ENCODE assay signal across 30 mouse cellular contexts in the genomic region with DNA sequence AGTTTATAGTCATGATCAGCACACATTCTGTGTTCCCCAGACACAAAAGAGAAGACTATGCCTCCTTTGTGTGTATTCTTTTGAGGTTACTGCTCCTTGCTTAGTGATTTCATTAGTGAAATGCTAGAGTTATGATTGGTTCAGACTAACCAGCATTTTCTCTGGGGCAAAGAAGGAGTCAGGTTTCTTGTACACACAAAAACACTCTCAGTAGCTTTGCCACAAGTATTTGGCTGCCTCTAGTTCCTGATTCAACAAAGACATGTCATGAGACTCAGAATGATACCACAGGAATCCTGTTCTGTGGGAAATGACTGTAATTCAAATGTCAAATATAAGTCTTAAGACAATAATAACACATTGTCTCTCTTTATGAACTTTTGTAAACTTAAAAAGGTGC.
A peak's percentile ranks its signal among the peaks of the same experiment; 100 is the strongest.
DNase-seq lines count a peak whose midpoint lies in the region; ATAC-seq lines count a peak whose summit lies in the region.
"Had no signal": no experiment of that assay in that cellular context is flagged by ENCODE, and none has a peak within 500 bp of the region (broad histone marks: within the 10 kb centered on the region; RNA-seq: fewer than 3 reads in every experiment).

No protein-coding gene starts in this region.

- H3K4me1 ChIP-seq in embryonic facial prominence, embryonic 14.5 days (ENCODE audit: control insufficient read depth, insufficient read depth, low read length), result no peaks in the 10 kb centered on the region
- no peaks in the 10 kb centered on the region for H3K4me1 ChIP-seq in intestine, embryonic 16.5 days (ENCODE audit: control insufficient read depth, insufficient read depth, low read length)
- H3K4me1 ChIP-seq: embryonic facial prominence, embryonic 12.5 days; heart, embryonic 12.5 days; heart, embryonic 15.5 days had no signal

- DNase-seq in embryo, embryonic 10.5 days (ENCODE audit: low spot score), result peak; percentile 14
- DNase-seq in embryo, embryonic 9.5 days (ENCODE audit: extremely low spot score), result no peak
- peak; percentile 1 for DNase-seq in lung, postnatal 36 days
- DNase-seq in lung, postnatal 25 days (ENCODE audit: low spot score), result no peak
- peak; percentile 79 for DNase-seq in embryonic facial prominence, embryonic 14.5 days (ENCODE audit: low spot score)
- no peak for DNase-seq in neural tube, embryonic 10.5 days (ENCODE audit: extremely low spot score, low spot score)
- DNase-seq: adrenal gland, adult 8-10 months; adrenal gland, postnatal 25 days; B cell, adult 2 months; cerebellum, adult 18-20 months; cerebellum, adult 9-10 months; cerebellum, postnatal 14 days; forebrain, postnatal 0 days; gastrocnemius, adult 2 months; gastrocnemius, postnatal 14 days; heart, adult 11 months; heart, postnatal 10 days; heart, postnatal 36 days had no signal

- no peaks in the 10 kb centered on the region; the same call in 1 of the 2 replicates for H3K9me3 ChIP-seq in embryonic facial prominence, embryonic 14.5 days (ENCODE audit: control insufficient read depth, low read length)
- no peaks in the 10 kb centered on the region for H3K9me3 ChIP-seq in intestine, embryonic 16.5 days (ENCODE audit: control insufficient read depth, low read length)
- H3K9me3 ChIP-seq: heart, embryonic 12.5 days; heart, embryonic 15.5 days had no signal

- no peaks in the 10 kb centered on the region for H3K27me3 ChIP-seq in embryonic facial prominence, embryonic 14.5 days (replicated peaks; ENCODE audit: control insufficient read depth, insufficient read depth, low read length)
- no peaks in the 10 kb centered on the region for H3K27me3 ChIP-seq in intestine, embryonic 16.5 days (replicated peaks; ENCODE audit: control insufficient read depth, insufficient read depth, low read length)
- H3K27me3 ChIP-seq: CH12.LX; embryonic facial prominence, embryonic 12.5 days; heart, embryonic 12.5 days; heart, embryonic 15.5 days had no signal

- peak; percentile 79 for ATAC-seq in embryonic facial prominence, embryonic 14.5 days (ENCODE audit: low read depth)
- no peak for ATAC-seq in intestine, embryonic 16.5 days
- ATAC-seq: activated CD4-positive, CD25-positive, alpha-beta regulatory T cell, adult 4 months; forebrain, embryonic 14.5 days; forebrain, postnatal 0 days; hindbrain, postnatal 0 days; inflammation-experienced regulatory T-cells, adult 6 months; intestine, postnatal 0 days had no signal

- H3K27ac ChIP-seq in embryonic facial prominence, embryonic 14.5 days (replicated peaks; ENCODE audit: low read depth, low read length), result no peak overlapping the region
- H3K27ac ChIP-seq in intestine, embryonic 16.5 days (ENCODE audit: low read length), result no peak overlapping the region
- H3K27ac ChIP-seq: embryonic facial prominence, embryonic 12.5 days; gastrocnemius, adult 2 months; heart, embryonic 15.5 days; hindbrain, embryonic 14.5 days; hindbrain, postnatal 0 days had no signal

- no peaks in the 10 kb centered on the region for H3K36me3 ChIP-seq in embryonic facial prominence, embryonic 14.5 days (ENCODE audit: control insufficient read depth, insufficient read depth, low read length)
- no peaks in the 10 kb centered on the region for H3K36me3 ChIP-seq in intestine, embryonic 16.5 days (ENCODE audit: control insufficient read depth, insufficient read depth, low read length)
- H3K36me3 ChIP-seq: embryonic facial prominence, embryonic 12.5 days; G1E; heart, embryonic 12.5 days; heart, embryonic 15.5 days had no signal

- H3K4me3 ChIP-seq in embryonic facial prominence, embryonic 14.5 days (ENCODE audit: low read depth, low read length), result no peak overlapping the region
- H3K4me3 ChIP-seq in intestine, embryonic 16.5 days (ENCODE audit: low read length), result no peak overlapping the region
- H3K4me3 ChIP-seq: embryonic facial prominence, embryonic 12.5 days; gastrocnemius, adult 2 months; heart, embryonic 12.5 days; heart, embryonic 15.5 days had no signal

- no peak overlapping the region for H3K9ac ChIP-seq in embryonic facial prominence, embryonic 14.5 days (ENCODE audit: low read depth, low read length)
- H3K9ac ChIP-seq in intestine, embryonic 16.5 days (ENCODE audit: low read depth, low read length), result no peak overlapping the region
- H3K9ac ChIP-seq: embryonic facial prominence, embryonic 12.5 days; forebrain, postnatal 0 days; heart, embryonic 12.5 days; heart, embryonic 15.5 days; hindbrain, embryonic 14.5 days had no signal

- H3K4me2 ChIP-seq in embryonic facial prominence, embryonic 14.5 days (ENCODE audit: low read depth, low read length), result no peak overlapping the region
- H3K4me2 ChIP-seq in intestine, embryonic 16.5 days (ENCODE audit: low read depth, low read length), result no peak overlapping the region
- H3K4me2 ChIP-seq: embryonic facial prominence, embryonic 12.5 days; heart, embryonic 12.5 days; heart, embryonic 15.5 days; hindbrain, embryonic 14.5 days had no signal

Comparison
In these comparisons a context has a peak if more than half of its experiments do, and no peak if none do; other contexts are left out.
1. DNase-seq: peak in embryo, embryonic 10.5 days (single experiment), lung, postnatal 36 days (single experiment) and embryonic facial prominence, embryonic 14.5 days (single experiment); none in embryo, embryonic 9.5 days (single experiment), lung, postnatal 25 days (single experiment) and neural tube, embryonic 10.5 days (single experiment).